Mouse (Mus musculus) olfactory bulb, adult 2 months (tissue): Measurements from ENCODE around the gene Copg1.

Source experiments
- CTCF ChIP-seq: fragments of 200-500 bp; IDR thresholded peaks from 2 replicates; pipeline ENCODE4 v1.5.1; 2012; ENCODE audit warnings: low read depth, mild to moderate bottlenecking, low read length, moderate library complexity; ENCODE audit not compliant: insufficient read depth
- POLR2A ChIP-seq: fragments of 200-500 bp; IDR thresholded peaks from 2 replicates; pipeline ENCODE4 v1.6.1; 2012; ENCODE audit warnings: mild to moderate bottlenecking, low read depth, low read length, moderate library complexity; ENCODE audit not compliant: insufficient read depth

- TF ChIP-seq CTCF = no peak
- no peak for TF ChIP-seq POLR2A
Observed at GRCm38 (mm10) chr6:87906632-87907031, 19.0 kb downstream of the Copg1 start.
